ENCODE assay signal across 4 mouse cellular contexts in genomic region chr17:6653341-6653946, GRCm38 (mm10). TPM values are rescaled to one million over a fixed set of nuclear protein-coding genes. Genes with fewer than 3 reads are reported as not detected.
"Had no signal": no experiment of that assay in that cellular context is flagged by ENCODE, and none has a peak within 500 bp of the region (broad histone marks: within the 10 kb centered on the region; RNA-seq: fewer than 3 reads in every experiment).

No protein-coding gene starts in this region.

RNA-seq across cellular contexts. Expression of gene Sytl3, which starts 5.4 kb away (rescaled TPM):
- polyA plus RNA-seq: heart, embryonic 12.5 days; limb, embryonic 10.5 days; limb, embryonic 12.5 days; liver, embryonic 11.5 days had no signal
